Mouse (Mus musculus): ENCODE measurements at regions not wholly inside any gene's neighbourhood (a gene's known extent, or its start where the extent isn't known, plus 50 kb on each side); places are given as distances from the start of the nearest gene placed in this dataset.

GRCm38 (mm10) chr12:26930155-26930867, 412.1 kb downstream of the Sox11 start:
- ATAC-seq (replicated peaks; ENCODE audit: poor library complexity, severe bottlenecking) = no peak

- no peak for ATAC-seq (replicated peaks; ENCODE audit: poor library complexity, severe bottlenecking)
These were observed 436.2 kb downstream of the Sox11 start for GRCm38 (mm10) chr12:26906126-26906525.

- ATAC-seq (replicated peaks; ENCODE audit: poor library complexity, severe bottlenecking) = no peak
These were observed 434.9 kb downstream of the Cmpk2 start for GRCm38 (mm10) chr12:26903894-26904272.

- no peak for ATAC-seq (replicated peaks; ENCODE audit: poor library complexity, severe bottlenecking)
These were observed 434.3 kb downstream of the Cmpk2 start for GRCm38 (mm10) chr12:26903073-26903893.

GRCm38 (mm10) chr12:26891190-26891589, 422.2 kb downstream of the Cmpk2 start:
- ATAC-seq (replicated peaks; ENCODE audit: poor library complexity, severe bottlenecking) = no peak

- ATAC-seq (replicated peaks; ENCODE audit: poor library complexity, severe bottlenecking) = no peak
These were observed 417.6 kb downstream of the Cmpk2 start for GRCm38 (mm10) chr12:26886635-26887014.

GRCm38 (mm10) chr12:26885831-26886634, 417.0 kb downstream of the Cmpk2 start:
- ATAC-seq (replicated peaks; ENCODE audit: poor library complexity, severe bottlenecking) = no peak

GRCm38 (mm10) chr12:26885083-26885482, 416.1 kb downstream of the Cmpk2 start:
- no peak for ATAC-seq (replicated peaks; ENCODE audit: poor library complexity, severe bottlenecking)

- ATAC-seq (replicated peaks; ENCODE audit: poor library complexity, severe bottlenecking) = no peak
These were observed 415.2 kb downstream of the Cmpk2 start for GRCm38 (mm10) chr12:26884156-26884555.

GRCm38 (mm10) chr12:26877691-26878121, 408.7 kb downstream of the Cmpk2 start:
- no peak for ATAC-seq (replicated peaks; ENCODE audit: poor library complexity, severe bottlenecking)

- ATAC-seq (replicated peaks; ENCODE audit: poor library complexity, severe bottlenecking) = no peak
These were observed 408.3 kb downstream of the Cmpk2 start for GRCm38 (mm10) chr12:26877284-26877683.

GRCm38 (mm10) chr12:26872466-26872865, 403.5 kb downstream of the Cmpk2 start:
- ATAC-seq (replicated peaks; ENCODE audit: poor library complexity, severe bottlenecking) = no peak

GRCm38 (mm10) chr12:26867731-26868130, 398.7 kb downstream of the Cmpk2 start:
- no peak for ATAC-seq (replicated peaks; ENCODE audit: poor library complexity, severe bottlenecking)

- ATAC-seq (replicated peaks; ENCODE audit: poor library complexity, severe bottlenecking) = no peak
These were observed 386.1 kb downstream of the Cmpk2 start for GRCm38 (mm10) chr12:26855091-26855516.

- no peak for ATAC-seq (replicated peaks; ENCODE audit: poor library complexity, severe bottlenecking)
These were observed 375.9 kb downstream of the Cmpk2 start for GRCm38 (mm10) chr12:26844917-26845316.

GRCm38 (mm10) chr12:26842696-26843095, 373.7 kb downstream of the Cmpk2 start:
- ATAC-seq (replicated peaks; ENCODE audit: poor library complexity, severe bottlenecking) = no peak

- no peak for ATAC-seq (replicated peaks; ENCODE audit: poor library complexity, severe bottlenecking)
These were observed 352.4 kb downstream of the Cmpk2 start for GRCm38 (mm10) chr12:26821257-26821968.

GRCm38 (mm10) chr12:26817866-26818265, 348.9 kb downstream of the Cmpk2 start:
- no peak for ATAC-seq (replicated peaks; ENCODE audit: poor library complexity, severe bottlenecking)

GRCm38 (mm10) chr12:26815771-26816170, 346.8 kb downstream of the Cmpk2 start:
- no peak for ATAC-seq (replicated peaks; ENCODE audit: poor library complexity, severe bottlenecking)

GRCm38 (mm10) chr12:26810565-26811177, 341.7 kb downstream of the Cmpk2 start:
- no peak for ATAC-seq (replicated peaks; ENCODE audit: poor library complexity, severe bottlenecking)

Data from granulocyte monocyte progenitor cell, adult 5-6 weeks (primary cell).